Mouse (Mus musculus): Measurements from ENCODE around the gene Sox6. TPM values are rescaled to one million over a fixed set of nuclear protein-coding genes. Genes with fewer than 3 reads are reported as not detected.
"Not testable (repeated sequence)": the region's sequence is repeated elsewhere in the genome, so short reads cannot be mapped to it uniquely, and the experiment has no call there.

The Sox6 gene
- polyA plus RNA-seq, 1 experiment from 2014 or later, result 3.5 TPM

DNA sequence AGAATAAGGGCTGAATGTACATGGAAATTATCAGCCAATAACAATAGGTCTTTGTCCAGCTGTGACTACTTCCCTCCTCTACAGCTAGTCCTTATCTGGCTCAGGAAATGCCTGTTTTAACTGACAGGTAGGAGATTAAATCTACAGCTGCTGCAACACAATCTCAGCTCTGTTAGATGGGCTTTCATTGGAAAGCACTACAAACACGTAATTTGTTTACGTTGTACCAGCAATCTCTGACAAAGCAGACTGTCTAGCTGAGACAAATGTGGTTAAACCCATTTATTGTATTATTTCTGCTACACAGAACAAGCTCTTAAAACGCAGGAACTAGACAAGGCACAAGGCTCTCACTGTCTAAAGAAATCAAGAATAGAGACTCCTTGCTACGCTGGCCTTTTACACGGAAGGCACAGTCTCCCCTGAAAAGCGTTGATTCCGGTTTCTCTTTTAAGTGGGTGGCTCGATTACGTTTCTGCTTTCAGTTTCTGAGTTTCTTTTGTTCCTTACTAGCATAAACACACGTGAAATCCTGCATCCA is 422.8 kb downstream of the Sox6 start:
- DNase-seq (ENCODE audit: low read depth, low spot score) (no peak), ATAC-seq (no peak)
- ChIA-PET CTCF (interaction anchor here (1.3 to 2.8 kb wide), 2 partner anchors 9 to 37 kb away, joined by 4 to 11 read pairs; no protein-coding TSS in a partner anchor), POLR2A (no interaction called here)
- in situ Hi-C loops (cut with MboI; ENCODE audit: low pct_unique_long_range_greater_than_20kb), result no loop called here
- no peak for TF ChIP-seq CTCF (IDR thresholded peaks at IDR 0.05)
- no peaks in the 10 kb centered on the region for H3K27me3 ChIP-seq

DNA sequence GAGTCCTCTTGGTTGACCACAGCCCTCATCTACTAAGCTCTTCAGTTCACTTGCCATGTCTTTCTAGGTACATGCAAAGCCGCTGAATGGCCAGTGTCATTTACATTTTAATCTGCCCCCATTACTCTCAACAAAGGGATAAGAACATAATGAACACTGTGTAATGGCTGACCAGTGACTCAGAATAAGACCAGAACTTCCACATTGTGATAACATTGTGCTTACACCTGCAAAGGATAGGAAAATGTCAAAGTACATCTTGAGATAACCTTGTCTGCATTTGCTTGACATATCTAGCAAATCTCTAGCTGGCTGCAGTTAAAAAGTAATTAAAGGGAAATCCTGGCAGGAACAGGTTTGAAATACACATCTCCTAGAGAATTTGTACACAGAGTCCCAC is 431.1 kb downstream of the Sox6 start:
- DNase-seq (ENCODE audit: low read depth, low spot score) (no peak), ATAC-seq (no peak)
- ChIA-PET CTCF (interaction anchor here (1.5 to 2.8 kb wide), 2 partner anchors 10 to 16 kb away, joined by 4 to 6 read pairs; no protein-coding TSS in a partner anchor), POLR2A (no interaction called here)
- no peak for TF ChIP-seq CTCF (IDR thresholded peaks at IDR 0.05)
- H3K27me3 ChIP-seq, result no peaks in the 10 kb centered on the region
- in situ Hi-C loops (cut with MboI; ENCODE audit: low pct_unique_long_range_greater_than_20kb), result no loop called here

DNA sequence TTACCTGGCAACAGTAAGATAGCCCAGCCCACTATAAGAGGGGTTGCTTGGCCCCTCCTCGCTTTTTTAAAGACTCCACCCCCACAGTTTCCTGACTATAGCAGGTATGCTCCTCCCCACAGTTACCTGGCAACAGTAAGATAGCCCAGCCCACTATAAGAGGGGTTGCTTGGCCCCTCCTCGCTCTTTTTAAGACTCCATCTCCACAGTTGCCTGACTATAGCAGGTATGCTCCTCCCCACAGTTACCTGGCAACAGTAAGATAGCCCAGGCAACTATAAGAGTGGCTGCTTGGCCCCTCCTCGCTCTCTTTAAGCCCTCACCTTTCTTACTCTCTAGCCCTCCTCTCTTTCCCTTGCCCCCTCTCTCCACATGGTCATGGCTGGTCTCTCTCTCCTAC is 432.5 kb downstream of the Sox6 start:
- in situ Hi-C loops (cut with MboI; ENCODE audit: low pct_unique_long_range_greater_than_20kb); POLR2A ChIA-PET; ATAC-seq; DNase-seq (ENCODE audit: low read depth, low spot score); CTCF ChIA-PET; H3K27me3 ChIP-seq: not testable (repeated sequence)

DNA sequence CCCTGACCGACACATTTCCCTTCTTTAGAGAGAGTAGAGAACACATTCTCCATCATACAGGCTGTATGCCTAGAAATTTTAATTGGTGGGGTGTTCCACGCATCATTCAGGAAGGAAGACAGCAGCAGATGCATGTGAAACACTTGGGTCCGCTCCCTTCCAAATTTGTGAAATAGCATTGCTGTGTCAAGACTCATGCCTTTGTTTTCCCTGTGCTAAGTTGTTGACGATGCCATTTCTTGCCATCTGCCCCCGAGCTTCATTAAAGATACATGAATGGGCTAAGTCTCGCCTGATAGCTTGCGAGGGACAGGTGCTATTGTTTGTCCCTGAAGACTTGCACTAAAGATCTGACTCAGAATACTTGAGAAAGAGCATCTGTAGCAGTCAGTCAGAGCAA is 433.7 kb downstream of the Sox6 start:
- DNase-seq (ENCODE audit: low read depth, low spot score) (no peak), ATAC-seq (no peak)
- CTCF ChIA-PET, result no interaction called here
- in situ Hi-C loops (cut with MboI; ENCODE audit: low pct_unique_long_range_greater_than_20kb), result no loop called here
- TF ChIP-seq CTCF (IDR thresholded peaks at IDR 0.05), result no peak
- no peaks in the 10 kb centered on the region for H3K27me3 ChIP-seq
- POLR2A ChIA-PET, result no interaction called here

DNA sequence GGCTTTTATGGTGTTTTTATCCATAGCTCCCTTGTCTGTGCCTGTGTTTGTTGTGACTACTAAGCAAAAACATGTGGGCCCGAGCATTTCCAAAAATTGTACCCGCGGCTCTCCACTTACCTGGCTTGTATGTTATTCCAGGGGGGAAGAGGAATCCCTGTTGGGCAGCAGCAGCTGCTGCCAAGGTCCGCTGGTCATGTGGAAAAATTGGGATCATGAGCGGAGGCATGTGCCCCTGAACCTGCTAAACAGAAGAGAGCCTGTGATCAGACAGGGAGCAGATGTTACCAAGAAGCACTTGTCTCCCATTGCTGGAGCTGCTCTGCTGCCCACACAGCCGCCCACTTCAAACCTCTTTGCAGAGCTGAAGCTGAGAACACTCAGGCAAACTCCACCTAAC is 441.2 kb downstream of the Sox6 start:
- DNase-seq (ENCODE audit: low read depth, low spot score), result no peak
- ChIA-PET CTCF (interaction anchor here (0.9 to 2.8 kb wide), 6 partner anchors 11 to 28 kb away, joined by 3 to 20 read pairs (median 6); no protein-coding TSS in a partner anchor), POLR2A (no interaction called here)
- no peaks in the 10 kb centered on the region for H3K27me3 ChIP-seq
- TF ChIP-seq CTCF (IDR thresholded peaks at IDR 0.05), result no peak
- ATAC-seq, result no peak
- in situ Hi-C loops (cut with MboI; ENCODE audit: low pct_unique_long_range_greater_than_20kb), result no loop called here

DNA sequence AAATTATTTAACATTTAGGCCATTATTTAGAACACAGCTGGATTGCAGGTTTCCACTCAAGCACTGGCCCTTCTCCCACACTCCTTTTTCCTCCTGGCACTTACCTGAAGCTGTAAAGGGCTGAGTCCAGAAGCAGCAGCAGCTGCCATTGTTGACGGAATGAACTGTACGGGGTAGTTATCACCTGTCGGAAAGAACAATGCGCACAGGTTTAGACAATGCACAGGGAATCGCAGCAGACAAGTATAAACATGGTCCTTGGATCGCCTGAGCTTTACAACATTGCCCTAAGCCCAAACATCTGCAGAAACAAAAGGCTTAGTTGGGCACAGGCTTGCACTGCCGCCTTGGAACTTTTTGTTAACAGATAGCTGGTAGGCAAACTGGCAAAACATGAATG is 458.1 kb downstream of the Sox6 start:
- ATAC-seq (no peak), DNase-seq (ENCODE audit: low read depth, low spot score) (no peak)
- in situ Hi-C loops (cut with MboI; ENCODE audit: low pct_unique_long_range_greater_than_20kb), result no loop called here
- no peak for TF ChIP-seq CTCF (IDR thresholded peaks at IDR 0.05)
- POLR2A ChIA-PET, result no interaction called here
- H3K27me3 ChIP-seq, result no peaks in the 10 kb centered on the region
- CTCF ChIA-PET, result interaction anchor here (1.4 to 1.6 kb wide), 3 partner anchors 12 to 80 kb away, joined by 3 to 5 read pairs (median 4); no protein-coding TSS in a partner anchor

DNA sequence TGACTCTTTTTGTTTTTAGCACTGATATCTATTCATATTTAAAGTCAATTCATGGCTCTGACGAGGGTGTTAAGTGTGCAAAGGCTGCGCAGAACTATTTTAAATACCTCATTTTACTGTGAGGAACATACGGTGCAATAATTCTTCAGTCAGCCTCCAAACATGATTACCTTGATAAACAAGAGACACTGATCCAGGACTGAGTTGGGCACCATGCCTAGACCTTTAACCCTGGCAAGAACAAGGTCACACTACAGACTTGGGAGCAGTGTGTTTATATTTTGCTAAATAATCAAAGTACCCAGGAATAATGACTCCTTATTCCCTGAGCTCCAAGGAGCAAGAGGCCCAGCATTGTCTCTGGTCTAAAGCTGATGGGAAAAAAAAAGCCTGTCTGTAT is 458.8 kb downstream of the Sox6 start:
- DNase-seq (ENCODE audit: low read depth, low spot score) (no peak), ATAC-seq (no peak)
- in situ Hi-C loops (cut with MboI; ENCODE audit: low pct_unique_long_range_greater_than_20kb), result no loop called here
- CTCF ChIA-PET, result interaction anchor here (1.4 to 1.6 kb wide), 3 partner anchors 11 to 80 kb away, joined by 3 to 5 read pairs (median 4); no protein-coding TSS in a partner anchor
- H3K27me3 ChIP-seq, result no peaks in the 10 kb centered on the region
- POLR2A ChIA-PET, result no interaction called here
- TF ChIP-seq CTCF (IDR thresholded peaks at IDR 0.05), result no peak

DNA sequence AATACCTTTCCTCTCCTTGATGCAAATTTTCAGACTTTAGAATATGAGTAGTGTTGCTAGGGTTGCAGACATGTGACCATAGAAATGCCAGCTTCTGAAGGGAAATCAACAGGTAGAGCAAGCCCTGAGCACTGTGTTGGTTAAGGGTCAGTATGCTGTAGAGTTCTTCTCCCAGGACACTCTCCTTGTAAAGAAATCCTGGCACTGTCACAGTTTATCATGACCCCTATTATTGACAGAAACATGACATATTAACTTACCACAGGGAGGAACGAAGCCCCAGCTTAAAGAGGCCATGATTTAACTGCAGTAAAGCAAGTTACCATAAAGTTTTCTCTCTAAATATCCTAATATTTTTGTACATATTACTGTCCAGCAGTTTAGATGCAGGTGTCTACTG is 462.2 kb downstream of the Sox6 start:
- DNase-seq (ENCODE audit: low read depth, low spot score), result no peak
- TF ChIP-seq CTCF (IDR thresholded peaks at IDR 0.05), result no peak
- POLR2A ChIA-PET, result no interaction called here
- CTCF ChIA-PET, result interaction anchor here (1.4 kb wide), 1 partner anchor 8 kb away, joined by 4 read pairs; no protein-coding TSS in a partner anchor
- in situ Hi-C loops (cut with MboI; ENCODE audit: low pct_unique_long_range_greater_than_20kb), result no loop called here
- no peaks in the 10 kb centered on the region for H3K27me3 ChIP-seq
- ATAC-seq, result no peak

DNA sequence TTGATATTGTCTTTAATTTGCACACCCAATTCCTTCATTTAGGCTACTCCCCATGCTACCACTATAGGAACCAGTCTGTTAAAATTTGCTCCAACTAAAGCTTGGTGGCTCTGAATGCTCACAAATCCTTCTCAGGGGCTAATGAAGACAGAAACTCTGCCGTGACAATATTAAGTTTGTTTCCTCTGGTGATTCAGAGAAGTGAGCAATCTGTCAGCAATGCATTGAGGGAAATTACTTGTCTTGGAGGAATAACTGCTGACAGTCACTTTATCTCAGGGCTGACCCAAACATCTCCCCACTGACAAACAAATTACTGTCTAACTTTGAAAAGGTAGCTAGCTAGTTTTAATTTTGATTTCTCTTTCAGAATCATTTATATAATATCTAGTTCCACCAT is 463.8 kb downstream of the Sox6 start:
- ATAC-seq (peak; percentile 65), DNase-seq (ENCODE audit: low read depth, low spot score) (no peak)
- in situ Hi-C loops (cut with MboI; ENCODE audit: low pct_unique_long_range_greater_than_20kb), result no loop called here
- CTCF ChIA-PET, result interaction anchor here (1.5 kb wide), 1 partner anchor 34 kb away, joined by 3 read pairs; no protein-coding TSS in a partner anchor
- TF ChIP-seq CTCF (IDR thresholded peaks at IDR 0.05), result no peak
- POLR2A ChIA-PET, result no interaction called here
- no peaks in the 10 kb centered on the region for H3K27me3 ChIP-seq

DNA sequence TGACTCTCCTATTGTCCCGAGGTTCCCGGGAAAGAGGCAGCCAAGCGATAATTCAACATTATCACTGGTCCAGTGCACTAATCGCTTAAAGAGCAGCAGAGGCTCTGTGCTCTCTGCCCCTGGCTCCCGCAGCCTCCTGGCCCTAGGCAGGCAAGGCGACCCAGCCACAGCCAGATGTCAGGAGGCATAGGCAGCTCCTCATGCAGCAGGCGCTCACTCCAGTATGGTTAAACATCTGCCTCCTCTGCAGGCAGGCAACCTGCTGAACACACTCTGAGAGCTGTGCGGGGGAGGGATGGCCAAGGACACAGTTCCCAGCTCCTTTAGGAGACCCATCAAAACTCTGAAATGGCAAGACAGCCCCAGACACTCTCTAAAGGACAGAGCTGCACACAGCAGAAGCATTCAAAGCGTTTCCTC is 469.8 kb downstream of the Sox6 start:
- ChIA-PET POLR2A (no interaction called here), CTCF (interaction anchor here (1.0 to 2.5 kb wide), 4 partner anchors 8 to 12 kb away, joined by 4 to 6 read pairs (median 4); no protein-coding TSS in a partner anchor)
- in situ Hi-C loops (cut with MboI; ENCODE audit: low pct_unique_long_range_greater_than_20kb), result no loop called here
- DNase-seq (ENCODE audit: low read depth, low spot score) (no peak), ATAC-seq (peak; percentile 57)
- no peaks in the 10 kb centered on the region for H3K27me3 ChIP-seq
- no peak for TF ChIP-seq CTCF (IDR thresholded peaks at IDR 0.05)

DNA sequence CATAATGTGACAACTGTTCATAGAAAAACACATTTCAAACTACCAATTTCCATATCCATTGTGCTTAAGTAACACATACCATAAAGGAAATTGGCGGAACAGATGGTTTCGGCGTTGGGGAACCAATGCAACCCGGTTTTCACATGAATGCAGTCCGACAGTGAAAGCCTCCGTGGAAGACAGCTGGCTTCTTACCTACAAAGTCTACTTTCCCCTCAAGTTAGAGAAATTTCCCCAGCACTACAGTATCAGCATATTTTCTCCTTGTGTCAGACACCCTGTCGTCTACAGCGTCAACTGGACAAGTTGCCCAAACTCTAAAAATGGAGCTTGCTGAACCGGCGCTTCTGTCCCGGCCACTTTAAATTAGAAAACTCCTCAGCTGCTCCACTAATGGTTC is 470.3 kb downstream of the Sox6 start:
- CTCF ChIA-PET, result interaction anchor here (0.7 to 2.5 kb wide), 4 partner anchors 9 to 14 kb away, joined by 3 to 6 read pairs (median 4); no protein-coding TSS in a partner anchor
- ATAC-seq (no peak), DNase-seq (ENCODE audit: low read depth, low spot score) (no peak)
- no peaks in the 10 kb centered on the region for H3K27me3 ChIP-seq
- POLR2A ChIA-PET, result no interaction called here
- in situ Hi-C loops (cut with MboI; ENCODE audit: low pct_unique_long_range_greater_than_20kb), result no loop called here
- TF ChIP-seq CTCF (IDR thresholded peaks at IDR 0.05), result no peak

DNA sequence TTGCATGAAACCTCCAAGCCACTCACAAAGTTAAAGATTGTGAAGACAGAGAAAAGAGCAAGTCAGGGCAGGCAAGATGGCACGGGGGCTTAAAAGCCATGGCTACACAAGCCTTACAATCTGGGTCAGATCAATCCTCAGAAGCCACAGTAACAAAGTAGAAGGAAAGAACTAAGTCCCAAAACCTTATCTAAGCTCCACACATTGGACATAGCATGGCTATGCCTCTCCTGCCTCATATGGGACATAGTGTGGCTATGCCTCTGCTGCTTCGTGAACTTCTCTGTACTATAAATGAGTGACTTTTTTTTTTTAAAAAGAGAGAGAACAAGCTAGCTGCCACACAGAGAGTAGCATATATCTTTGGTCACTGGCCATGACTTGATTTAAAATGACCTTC is 471.8 kb downstream of the Sox6 start:
- in situ Hi-C loops (cut with MboI; ENCODE audit: low pct_unique_long_range_greater_than_20kb), result no loop called here
- CTCF ChIA-PET, result no interaction called here
- no peaks in the 10 kb centered on the region for H3K27me3 ChIP-seq
- POLR2A ChIA-PET, result no interaction called here
- DNase-seq (ENCODE audit: low read depth, low spot score) (no peak), ATAC-seq (no peak)
- no peak for TF ChIP-seq CTCF (IDR thresholded peaks at IDR 0.05)

All from Patski (cell line).